Mouse (Mus musculus) hindbrain, postnatal 0 days (tissue): ENCODE measurements around the gene Dclk2. TPM values are rescaled to one million over a fixed set of nuclear protein-coding genes. Genes with fewer than 3 reads are reported as not detected.

Experiments used
- ATAC-seq: fragments of 200-750 bp; cut with Nextera tagmentation; 2 replicates; pipeline ENCODE4 v1.8.0; 2017; ENCODE audit warnings: mild to moderate bottlenecking, moderate TSS enrichment, moderate library complexity
- DNase-seq: peaks from one replicate; pipeline ENCODE4 v3.0.0-alpha.2; 2015; ENCODE audit warnings: low spot score
- H3K27ac ChIP-seq: fragments of 300-500 bp; sonication (generic); 2 replicates; pipeline ENCODE4 v1.5.1; 2014; ENCODE audit warnings: mild to moderate bottlenecking
- H3K27me3 ChIP-seq: fragments of 300-500 bp; sonication (generic); 2 replicates; pipeline ENCODE4 v1.6.1; 2014; ENCODE audit warnings: low read length, mixed read lengths; ENCODE audit not compliant: insufficient read depth
- H3K36me3 ChIP-seq: fragments of 300-500 bp; sonication (generic); 2 replicates; pipeline ENCODE4 v1.6.1; 2014; ENCODE audit warnings: low read length, mixed read lengths; ENCODE audit not compliant: insufficient read depth
- H3K4me1 ChIP-seq: fragments of 300-500 bp; sonication (generic); 2 replicates; pipeline ENCODE4 v1.6.1; 2014; ENCODE audit warnings: antibody characterized with exemption, low read length, mixed read lengths; ENCODE audit not compliant: insufficient read depth
- H3K4me2 ChIP-seq: fragments of 300-500 bp; sonication (generic); 2 replicates; pipeline ENCODE4 v1.6.1; 2014; ENCODE audit warnings: low read depth, mild to moderate bottlenecking, low read length, moderate library complexity, mixed read lengths
- H3K4me3 ChIP-seq: fragments of 300-500 bp; sonication (generic); 2 replicates; pipeline ENCODE4 v1.5.1; 2014; ENCODE audit warnings: low read length
- H3K9ac ChIP-seq: fragments of 300-500 bp; sonication (generic); replicated peaks from 2 replicates; pipeline ENCODE4 v1.6.1; 2014; ENCODE audit warnings: mild to moderate bottlenecking, low read length, moderate library complexity, mixed read lengths
- H3K9me3 ChIP-seq: fragments of 300-500 bp; sonication (generic); 2 replicates; pipeline ENCODE4 v1.6.1; 2016; ENCODE audit warnings: low read length, mixed read lengths
- CTCF ChIP-seq: IDR thresholded peaks from 2 replicates; pipeline ENCODE4 v1.5.1; 2016; ENCODE audit warnings: antibody characterized with exemption, control low read depth, low read depth
- WGBS: fragments of 180-500 bp; shearing (Covaris S2); extraction: QIAGEN DNeasy Blood & Tissue Kit; methylation state at CpG from one replicate; pipeline ENCODE4 v1.1.7; 2014; 5-methylcytosine and 5-hydroxymethylcytosine counted together
- polyA plus RNA-seq: library from polyadenylated mRNA; unstranded; fragments of >200 nt; fragmentation: Nextera tagmentation; extraction: Ambion mirVana; gene quantifications from 2 replicates; pipeline ENCODE4 v1.2.1, GENCODE M21; 2015
- total RNA-seq: library from RNA; depleted of rRNA; stranded (reverse); fragments of >200 nt; gene quantifications from 2 replicates; pipeline ENCODE4 v1.2.3, GENCODE M21; 2014

The Dclk2 gene
- total and polyA plus RNA-seq, 2 experiments from 2014 or later: 69.6 to 159 TPM

- TF ChIP-seq CTCF: no peak
- Histone ChIP-seq H3K4me1 (0 out of 2 replicates have a peak, but pooled peaks cover 2% of the 10 kb centered on the region), H3K27ac (no peak overlapping the region), H3K4me2 (no peak overlapping the region), H3K27me3 (no peaks in the 10 kb centered on the region), H3K9ac (no peak overlapping the region), H3K4me3 (no peak overlapping the region), H3K36me3 (0 out of 2 replicates have a peak, but pooled peaks cover 5% of the 10 kb centered on the region), H3K9me3 (no peaks in the 10 kb centered on the region)
- WGBS: 76% methylated on average over 9 of the region's 9 CpGs
- DNase-seq (no peak), ATAC-seq (no peak)
Observed at GRCm38 (mm10) chr3:86897066-86897465, 23.6 kb downstream of the Dclk2 start.

- 58% methylated on average over 2 of the region's 2 CpGs for WGBS
- ATAC-seq (no peak), DNase-seq (no peak)
- no peaks in the 10 kb centered on the region for H3K27me3 ChIP-seq
- no peak for TF ChIP-seq CTCF
- no peak overlapping the region for H3K9ac ChIP-seq
- no peak overlapping the region for H3K4me3 ChIP-seq
- no peaks in the 10 kb centered on the region for H3K36me3 ChIP-seq
- H3K9me3 ChIP-seq: no peaks in the 10 kb centered on the region
- no peak overlapping the region for H3K4me2 ChIP-seq
- H3K27ac ChIP-seq: no peak overlapping the region
- H3K4me1 ChIP-seq: 0 out of 2 replicates have a peak, but pooled peaks cover 2% of the 10 kb centered on the region
Observed at GRCm38 (mm10) chr3:86894491-86894890, 26.2 kb downstream of the Dclk2 start.

- no peak for TF ChIP-seq CTCF
- ATAC-seq (no peak), DNase-seq (no peak)
- H3K9me3 ChIP-seq: no peaks in the 10 kb centered on the region
- H3K4me2 ChIP-seq: no peak overlapping the region
- H3K36me3 ChIP-seq: no peaks in the 10 kb centered on the region
- no peak overlapping the region for H3K9ac ChIP-seq
- H3K4me1 ChIP-seq: no peaks in the 10 kb centered on the region
- H3K27me3 ChIP-seq: no peaks in the 10 kb centered on the region
- H3K4me3 ChIP-seq: no peak overlapping the region
- no peak overlapping the region for H3K27ac ChIP-seq
Observed at GRCm38 (mm10) chr3:86887512-86887911, 33.1 kb downstream of the Dclk2 start.

- Histone ChIP-seq H3K27me3 (no peaks in the 10 kb centered on the region), H3K4me2 (no peak overlapping the region), H3K9ac (no peak overlapping the region), H3K4me3 (no peak overlapping the region), H3K27ac (no peak overlapping the region), H3K4me1 (no peaks in the 10 kb centered on the region), H3K9me3 (no peaks in the 10 kb centered on the region), H3K36me3 (no peaks in the 10 kb centered on the region)
- DNase-seq (no peak), ATAC-seq (no peak)
- TF ChIP-seq CTCF: no peak
- 95% methylated on average over 5 of the region's 5 CpGs for WGBS
Observed at GRCm38 (mm10) chr3:86885180-86885579, 35.5 kb downstream of the Dclk2 start.

- H3K9ac ChIP-seq: no peak overlapping the region
- H3K36me3 ChIP-seq: no peaks in the 10 kb centered on the region
- no peaks in the 10 kb centered on the region for H3K27me3 ChIP-seq
- no peaks in the 10 kb centered on the region for H3K4me1 ChIP-seq
- DNase-seq: no peak
- no peak overlapping the region for H3K4me2 ChIP-seq
- H3K4me3 ChIP-seq: no peak overlapping the region
- H3K27ac ChIP-seq: no peak overlapping the region
- no peak for TF ChIP-seq CTCF
- WGBS: 97% methylated on average over 2 of the region's 2 CpGs
- ATAC-seq: no peak
- H3K9me3 ChIP-seq: no peaks in the 10 kb centered on the region
Observed at GRCm38 (mm10) chr3:86884481-86884880, 36.2 kb downstream of the Dclk2 start.

- Histone ChIP-seq H3K4me3 (no peak overlapping the region), H3K9me3 (no peaks in the 10 kb centered on the region), H3K27me3 (no peaks in the 10 kb centered on the region), H3K4me2 (no peak overlapping the region), H3K27ac (no peak overlapping the region), H3K9ac (no peak overlapping the region), H3K4me1 (no peaks in the 10 kb centered on the region), H3K36me3 (no peaks in the 10 kb centered on the region)
- 92% methylated on average over 6 of the region's 6 CpGs for WGBS
- no peak for TF ChIP-seq CTCF
- no peak for DNase-seq
- ATAC-seq: no peak
Observed at GRCm38 (mm10) chr3:86883985-86884384, 36.7 kb downstream of the Dclk2 start.

- 0 out of 2 replicates have a peak, but pooled peaks cover 4% of the 10 kb centered on the region for H3K4me1 ChIP-seq
- no peak overlapping the region for H3K27ac ChIP-seq
- no peak overlapping the region for H3K4me2 ChIP-seq
- ATAC-seq: no peak
- WGBS: 63% methylated on average over 5 of the region's 5 CpGs
- H3K27me3 ChIP-seq: no peaks in the 10 kb centered on the region
- DNase-seq: no peak
- H3K4me3 ChIP-seq: no peak overlapping the region
- no peak overlapping the region for H3K9ac ChIP-seq
- H3K9me3 ChIP-seq: no peaks in the 10 kb centered on the region
- H3K36me3 ChIP-seq: no peaks in the 10 kb centered on the region
- no peak for TF ChIP-seq CTCF
Observed at GRCm38 (mm10) chr3:86875912-86876311, 44.7 kb downstream of the Dclk2 start.
